Mouse (Mus musculus) erythroblast, embryonic 14.5 days (primary cell): ENCODE data around the gene Ubl4b.

Experiments used
- GATA1 ChIP-seq: IDR thresholded peaks from 2 replicates; pipeline ENCODE4 v1.6.1; 2012; ENCODE audit warnings: low read length, inconsistent platforms, mixed read lengths
- TAL1 ChIP-seq: IDR thresholded peaks from 3 replicates; pipeline ENCODE4 v1.6.1; 2012; ENCODE audit warnings: low read length, inconsistent platforms, mixed read lengths

GRCm38 (mm10) chr3:107524547-107524946 is 30.3 kb downstream of the Ubl4b start:
- TF ChIP-seq GATA1 (no peak), TAL1 (no peak)
